Mouse (Mus musculus): ENCODE measurements around the gene Unc13b.
"Not testable (repeated sequence)": the region's sequence is repeated elsewhere in the genome, so short reads cannot be mapped to it uniquely, and the experiment has no call there.

Gene Unc13b

DNA sequence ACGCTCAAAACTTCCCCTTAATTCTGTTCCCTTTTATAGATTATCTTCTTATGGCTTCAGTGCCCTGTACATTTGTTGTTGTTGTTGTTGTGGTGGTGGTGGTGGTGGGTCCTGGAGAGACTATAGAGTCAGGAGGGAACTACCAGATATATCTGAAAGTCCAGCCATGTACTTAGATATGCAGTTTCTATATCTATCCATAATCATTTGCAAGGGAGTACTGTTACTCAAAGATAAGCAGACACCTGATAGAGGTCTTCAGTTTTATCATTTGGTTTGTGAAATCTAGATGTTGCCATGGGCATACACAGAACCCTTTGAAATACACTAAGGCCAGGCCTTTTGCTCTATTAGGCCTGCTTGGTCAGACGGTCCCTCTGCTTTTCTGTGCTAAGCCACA is 55.8 kb downstream of the Unc13b start:
- no peak for DNase-seq

GRCm38 (mm10) chr4:43114946-43115345 is 56.2 kb downstream of the Unc13b start:
- DNase-seq: peak in 1 of 2 experiments; percentile 7

GRCm38 (mm10) chr4:43116249-43116648 is 57.5 kb downstream of the Unc13b start:
- DNase-seq: no peak

DNA sequence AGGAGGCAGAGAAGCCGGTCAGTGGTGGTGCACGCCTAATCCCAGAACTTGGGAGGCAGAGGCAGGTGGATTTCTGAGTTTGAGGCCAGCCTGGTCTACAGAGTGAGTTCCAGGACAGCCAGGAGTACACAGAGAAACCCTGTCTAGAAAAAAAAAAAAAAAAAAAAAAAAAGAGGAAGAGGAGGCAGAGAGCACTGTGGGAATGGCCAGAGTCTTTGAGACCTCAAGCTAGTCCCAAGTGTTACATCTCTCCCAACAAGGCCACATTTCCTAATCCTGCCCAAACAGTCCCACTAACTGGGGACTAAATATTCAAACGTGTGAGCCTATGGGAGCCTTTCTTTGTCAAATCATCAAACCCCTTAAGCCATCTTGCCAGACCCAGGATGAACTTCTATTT is 71.0 kb downstream of the Unc13b start:
- no peak for DNase-seq

DNA sequence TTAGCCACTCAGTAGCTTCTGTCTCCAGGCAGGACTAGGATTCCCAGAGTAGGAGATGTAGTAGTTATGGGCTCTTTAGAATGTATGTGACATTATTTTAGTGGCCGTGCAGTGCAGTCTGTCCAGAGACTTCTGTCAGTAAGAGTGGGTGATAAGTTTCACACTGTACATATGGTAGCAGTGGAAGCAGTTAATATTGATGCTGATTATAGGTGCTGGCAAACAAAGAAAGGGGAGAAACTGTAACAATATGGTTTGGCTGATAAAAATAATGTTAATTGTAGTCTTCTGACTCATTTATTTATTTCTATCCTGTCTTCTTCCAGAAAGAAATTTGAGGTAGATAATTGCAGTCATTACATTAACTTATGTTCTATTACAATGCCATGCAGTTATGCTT is 83.9 kb downstream of the Unc13b start:
- DNase-seq: no peak

- not testable (repeated sequence) for DNase-seq
Observed at GRCm38 (mm10) chr4:43152413-43152812, 93.7 kb downstream of the Unc13b start.

GRCm38 (mm10) chr4:43160045-43160444 is 101.3 kb downstream of the Unc13b start:
- DNase-seq: no peak

DNA sequence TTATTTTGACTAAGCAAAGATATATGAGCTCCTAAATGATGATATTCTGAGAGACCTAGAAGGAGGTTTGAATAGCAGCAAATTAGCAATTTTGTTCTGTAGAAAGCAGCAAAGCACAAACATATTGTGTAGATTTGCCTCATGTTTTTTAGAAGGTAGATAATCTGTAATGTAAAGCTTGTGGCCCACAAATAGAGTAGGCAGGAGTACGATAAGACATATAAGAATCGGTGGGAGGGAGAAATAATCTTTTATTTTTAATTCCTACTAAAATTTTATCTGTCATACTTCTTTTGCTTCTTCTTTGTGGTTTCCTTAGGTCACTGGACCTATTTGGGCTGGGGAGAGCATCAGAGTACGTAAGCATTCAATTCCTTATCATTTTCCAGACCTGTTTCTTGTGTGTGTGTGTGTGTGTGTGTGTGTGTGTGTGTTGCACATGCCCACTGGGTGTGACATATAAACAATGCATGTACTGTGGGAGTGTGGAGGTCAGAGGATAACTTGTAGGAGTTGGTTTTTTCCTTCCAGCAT is 102.4 kb downstream of the Unc13b start:
- no peak for DNase-seq

- no peak for DNase-seq
Observed at GRCm38 (mm10) chr4:43163205-43163604, 104.5 kb downstream of the Unc13b start.

DNA sequence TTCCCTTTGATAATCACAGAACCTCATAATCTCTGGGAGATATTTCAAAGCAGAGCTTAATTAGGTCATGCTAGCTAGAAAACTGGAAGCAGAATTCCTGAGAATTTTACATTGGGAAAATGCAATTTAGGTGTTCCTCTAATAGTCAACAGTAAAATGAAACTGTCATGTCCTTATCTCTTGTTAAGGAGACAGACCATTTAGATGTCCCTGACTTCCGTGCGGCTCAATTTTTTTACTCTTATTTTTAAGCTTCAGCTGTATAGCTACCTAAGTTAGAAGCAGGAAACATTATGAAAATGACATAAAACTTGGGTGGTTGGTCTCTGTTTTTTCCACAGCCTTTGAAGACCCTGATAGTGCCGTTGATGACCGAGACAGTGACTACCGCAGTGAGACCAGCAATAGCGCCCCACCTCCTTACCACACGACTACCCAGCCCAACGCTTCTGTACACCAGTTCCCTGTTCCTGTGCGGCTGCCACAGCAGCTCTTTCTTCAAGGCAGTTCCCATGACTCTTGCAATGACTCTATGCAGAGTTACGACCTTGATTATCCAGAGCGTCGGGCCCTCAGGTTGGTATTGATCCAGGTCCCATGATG is 106.8 kb downstream of the Unc13b start:
- no peak for DNase-seq

- DNase-seq: no peak
Observed at GRCm38 (mm10) chr4:43170028-43170427, 111.3 kb downstream of the Unc13b start.

GRCm38 (mm10) chr4:43177126-43177525 is 118.4 kb downstream of the Unc13b start:
- DNase-seq: no peak

- no peak for DNase-seq
Observed at GRCm38 (mm10) chr4:43182474-43183168, 123.9 kb downstream of the Unc13b start.

- no peak for DNase-seq
Observed at GRCm38 (mm10) chr4:43187439-43187838, 128.7 kb downstream of the Unc13b start.

GRCm38 (mm10) chr4:43189381-43189780 is 130.6 kb downstream of the Unc13b start:
- DNase-seq: no peak

DNA sequence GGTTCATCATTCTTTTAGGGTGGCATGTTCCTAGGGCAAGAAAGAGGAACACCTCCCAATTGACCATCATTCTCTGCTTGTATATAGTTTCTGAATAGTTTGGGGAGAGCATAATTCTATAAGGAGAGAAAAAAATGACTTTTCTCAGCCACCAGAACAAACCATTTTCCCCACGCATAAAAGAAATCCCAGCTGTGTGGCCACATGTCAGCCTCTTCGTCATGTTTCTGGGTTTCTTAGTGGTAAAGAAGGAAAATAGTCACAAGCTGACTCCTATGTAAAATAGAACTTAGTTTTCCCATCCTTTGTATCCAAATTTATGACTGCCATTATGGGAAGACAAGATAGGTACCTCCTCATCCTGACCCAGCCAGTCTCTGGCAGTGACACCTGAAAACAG is 146.2 kb downstream of the Unc13b start:
- DNase-seq: no peak

DNA sequence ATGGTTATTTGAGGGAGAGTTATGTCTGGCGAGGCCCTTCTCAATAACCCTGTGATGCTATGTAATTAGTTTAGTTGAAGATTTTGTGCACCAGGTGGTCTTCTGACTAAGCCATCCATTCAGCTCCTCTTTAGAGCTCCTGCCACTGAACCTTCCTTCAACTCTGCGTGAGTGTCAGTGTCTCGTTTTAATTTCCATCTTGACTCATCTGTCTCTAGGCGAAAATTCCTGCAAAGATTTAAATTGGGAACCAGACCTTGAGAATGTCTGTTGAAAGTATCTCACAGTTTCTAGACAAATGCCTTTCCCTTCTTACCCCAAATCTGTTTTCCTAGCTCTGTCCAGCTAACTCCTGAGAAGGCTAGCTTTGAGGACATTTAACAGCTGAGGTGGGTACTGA is 146.8 kb downstream of the Unc13b start:
- no peak for DNase-seq

- DNase-seq: no peak
Observed at GRCm38 (mm10) chr4:43206989-43207388, 148.2 kb downstream of the Unc13b start.

DNA sequence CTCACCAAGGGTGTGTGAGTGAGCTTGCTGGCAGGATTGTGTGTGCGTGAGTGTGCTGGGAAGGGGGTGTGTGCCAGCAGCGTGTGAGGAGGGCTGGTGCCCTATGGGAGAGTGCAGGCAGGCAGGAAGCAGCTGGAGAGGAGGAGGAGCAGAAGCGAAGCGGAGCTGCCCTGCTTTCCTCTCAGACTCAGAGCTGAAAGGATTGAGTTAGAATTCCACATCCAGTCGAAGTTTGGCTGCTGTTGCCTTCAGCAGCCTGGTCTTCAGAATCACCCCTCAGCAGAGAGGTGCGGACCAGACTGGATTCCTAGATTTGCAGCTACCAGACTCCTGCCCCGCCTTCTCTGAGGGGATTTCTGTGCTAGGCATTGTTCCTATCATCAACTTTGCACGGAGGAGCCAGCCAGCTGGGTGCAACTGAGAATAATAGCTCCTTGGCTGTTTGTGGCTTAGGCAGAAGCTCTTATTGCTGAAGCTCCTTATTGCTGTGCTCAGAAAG is 150.4 kb downstream of the Unc13b start:
- DNase-seq: no peak

DNA sequence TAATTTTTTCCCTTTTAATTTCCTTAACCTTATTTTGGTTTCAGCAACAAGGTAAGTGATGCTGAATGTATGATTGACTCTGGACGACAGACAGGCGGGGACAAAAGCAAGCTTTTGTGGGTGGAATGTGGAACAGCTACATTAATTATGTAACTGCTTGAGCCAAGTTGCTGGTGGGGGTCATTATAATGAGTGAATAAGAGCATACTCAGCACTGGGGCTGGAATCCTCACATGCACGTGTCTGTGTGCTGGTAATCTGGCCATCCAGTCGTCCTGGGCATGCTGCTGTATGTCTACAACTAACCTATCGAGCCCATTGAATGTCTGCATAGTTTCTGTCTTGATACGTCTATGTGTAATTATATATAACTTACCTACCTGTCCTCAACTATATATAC is 150.9 kb downstream of the Unc13b start:
- no peak for DNase-seq

DNA sequence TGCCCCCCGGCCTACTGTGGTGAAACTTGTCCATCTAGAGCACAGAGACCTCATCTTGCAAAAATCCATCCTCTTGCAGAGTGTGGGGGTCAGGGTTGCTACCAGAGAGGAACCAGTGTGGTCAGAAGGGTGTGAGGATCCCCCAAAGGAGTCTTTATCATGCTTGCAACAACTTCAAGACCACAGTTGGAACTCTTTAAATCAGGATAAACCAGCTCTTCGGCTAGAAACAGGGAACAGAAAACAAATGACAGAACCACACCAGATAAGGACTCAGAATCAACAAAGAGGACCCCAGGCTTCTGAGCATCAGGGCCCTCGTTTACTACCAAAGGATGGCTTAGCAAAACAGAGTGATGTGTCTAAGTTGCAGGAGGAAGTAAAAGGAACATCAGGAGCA is 157.7 kb downstream of the Unc13b start:
- no peak for DNase-seq

DNA sequence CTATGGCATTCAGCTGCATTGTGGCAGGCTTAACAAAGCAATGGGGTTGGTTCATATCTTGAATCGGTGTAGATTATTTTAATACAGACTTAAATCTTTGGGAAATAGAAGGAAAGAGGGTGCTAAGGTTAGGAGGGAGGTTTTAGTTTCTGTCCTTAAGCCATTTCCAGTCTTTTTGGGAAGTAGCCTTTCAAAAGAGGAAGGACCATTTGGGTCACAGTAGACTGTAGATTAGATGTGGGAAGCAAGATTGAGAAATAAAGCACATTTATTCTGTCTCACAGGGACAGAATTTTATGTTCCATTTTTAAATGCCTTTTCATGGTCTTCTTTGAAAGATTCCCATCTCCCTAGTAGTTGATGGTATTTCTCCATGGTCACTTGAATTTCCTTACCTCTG is 159.2 kb downstream of the Unc13b start:
- no peak for DNase-seq

DNA sequence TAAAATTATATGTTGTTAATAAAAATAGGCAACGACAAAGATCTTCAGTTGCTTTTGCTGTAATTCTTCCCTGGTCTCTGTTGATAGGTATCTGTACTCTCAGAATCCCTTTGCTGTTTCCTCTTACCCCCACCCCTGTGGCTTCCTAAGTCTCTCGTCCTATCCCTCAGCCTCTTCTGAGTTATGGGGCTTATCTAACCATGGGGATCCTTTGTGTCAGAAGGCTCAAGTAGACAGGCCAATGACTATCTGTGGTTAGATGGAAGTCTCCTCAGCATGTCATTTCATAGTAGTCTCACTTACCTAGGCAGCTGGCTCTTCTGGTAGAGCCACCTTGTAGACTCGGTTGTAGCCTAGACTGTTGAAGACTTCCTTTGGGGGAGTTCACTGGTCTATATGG is 173.1 kb downstream of the Unc13b start:
- DNase-seq: no peak

DNA sequence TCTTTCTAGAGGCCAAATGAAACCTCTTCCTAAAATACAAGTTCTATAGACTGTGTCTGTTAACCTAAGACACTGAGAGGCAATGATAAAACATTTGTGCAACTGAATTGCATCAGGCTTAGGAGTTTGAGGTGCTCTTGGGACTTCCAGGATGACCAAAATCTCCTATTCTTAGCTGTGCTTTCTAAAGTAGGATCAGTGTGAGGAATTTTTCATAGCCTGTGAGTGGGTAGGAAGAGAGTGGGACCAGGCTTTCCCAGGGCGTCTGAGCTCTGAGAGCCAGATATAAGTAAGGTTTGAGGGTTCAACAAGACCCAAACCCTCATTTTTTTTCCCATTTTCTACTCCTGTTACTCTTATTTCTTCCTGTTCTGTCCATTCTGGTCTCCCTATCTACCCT is 174.2 kb downstream of the Unc13b start:
- no peak for DNase-seq
